Mouse (Mus musculus) cerebellum, adult 9-10 months (tissue): Measurements from ENCODE around the gene Nedd9.

Source experiments
- DNase-seq: peaks from one replicate; pipeline ENCODE4 v3.0.0; 2022

Gene Nedd9

DNA sequence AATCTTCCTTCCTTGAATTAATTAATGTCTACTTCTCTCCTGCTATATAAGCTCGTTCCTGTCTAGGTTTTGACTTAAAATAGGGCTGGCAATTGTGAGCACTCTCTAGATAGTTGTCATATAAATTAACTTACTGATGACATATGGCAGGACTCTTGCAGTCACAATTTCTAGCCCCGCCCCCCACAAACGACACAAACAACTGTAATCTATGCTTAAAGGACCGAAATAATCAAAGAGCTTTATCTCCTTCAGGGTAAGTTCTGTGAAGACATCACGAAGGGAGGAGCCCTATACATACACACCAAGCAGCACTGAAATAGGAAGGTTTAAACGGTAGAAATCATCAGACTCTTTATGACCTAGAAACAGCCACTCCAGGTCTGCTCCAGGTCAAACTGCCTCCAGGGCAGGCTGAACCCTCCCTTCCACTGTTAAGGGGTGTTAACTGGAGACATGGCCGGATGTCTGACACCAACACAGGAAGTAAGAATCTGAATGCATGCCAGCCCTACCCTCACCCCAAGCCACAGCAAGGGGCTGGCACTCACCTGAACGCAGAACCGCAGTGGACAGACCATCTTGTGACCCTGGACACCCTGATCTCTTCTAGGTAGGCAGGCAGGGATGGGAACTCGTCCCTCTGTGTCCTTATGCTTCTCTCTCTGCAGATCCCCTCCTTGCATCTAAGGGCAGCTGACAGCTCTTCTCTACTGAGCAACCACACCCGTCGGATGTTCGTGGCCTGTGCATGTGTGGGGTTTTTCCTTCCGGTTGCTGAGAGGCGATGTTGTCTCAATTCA lies at the start of gene Nedd9:
Gene Nedd9, minus strand, starts transcription at position 757 of the 803 bp plus-strand sequence.
- DNase-seq, result no peak

GRCm38 (mm10) chr13:41532625-41533024 lies 45.5 kb upstream of the Nedd9 start:
- no peak for DNase-seq

GRCm38 (mm10) chr13:41530326-41530725 lies 43.2 kb upstream of the Nedd9 start:
- DNase-seq, result no peak

DNA sequence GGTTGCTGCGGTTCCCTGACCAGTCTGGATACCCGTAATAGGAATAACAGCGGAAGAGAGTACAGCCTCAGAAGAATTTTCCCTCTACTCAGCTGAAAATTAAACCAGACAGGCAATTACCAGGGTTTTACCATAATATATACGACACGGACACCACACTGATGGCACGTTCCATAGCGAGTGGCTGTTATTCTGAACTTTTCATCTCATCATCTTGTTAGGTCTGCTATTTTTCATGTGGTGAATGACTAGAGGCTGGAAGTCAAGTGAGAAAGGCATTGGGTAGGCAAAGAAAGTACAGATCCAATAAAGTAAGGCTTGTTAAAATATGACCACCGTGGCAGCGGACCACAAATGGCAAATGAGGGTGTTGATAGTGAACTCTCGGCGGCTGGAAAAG lies 37.0 kb upstream of the Nedd9 start:
- no peak for DNase-seq

GRCm38 (mm10) chr13:41521296-41521695 lies 34.1 kb upstream of the Nedd9 start:
- no peak for DNase-seq

DNA sequence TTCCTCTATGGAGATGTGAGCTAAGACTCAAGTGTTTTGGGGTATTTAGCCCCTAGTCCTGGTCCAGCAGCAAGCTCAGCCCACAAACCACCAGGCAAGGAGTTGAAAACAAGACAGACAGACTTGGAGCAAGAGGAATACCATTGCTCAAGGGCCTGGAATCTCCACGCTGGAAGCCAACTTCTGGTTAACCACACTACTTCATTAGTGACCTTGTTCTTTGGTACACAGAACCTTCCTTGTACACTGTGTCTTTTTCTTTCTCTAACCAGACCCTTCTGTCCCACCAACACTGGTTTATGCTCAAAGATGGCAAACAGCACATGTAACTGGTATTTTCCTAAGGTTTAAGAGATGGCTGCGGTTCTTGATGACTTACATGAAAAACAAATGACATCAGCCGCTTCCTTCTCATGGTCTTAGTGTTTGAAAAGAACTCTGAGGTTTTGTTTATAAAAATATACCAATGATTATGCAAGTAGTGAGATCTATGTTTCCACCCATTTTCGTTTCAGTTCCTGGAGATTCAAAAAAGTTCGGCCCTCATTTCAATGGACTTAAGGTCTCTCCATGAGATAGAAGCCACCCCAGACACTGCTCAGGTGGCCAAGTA lies 33.5 kb upstream of the Nedd9 start:
- no peak for DNase-seq

DNA sequence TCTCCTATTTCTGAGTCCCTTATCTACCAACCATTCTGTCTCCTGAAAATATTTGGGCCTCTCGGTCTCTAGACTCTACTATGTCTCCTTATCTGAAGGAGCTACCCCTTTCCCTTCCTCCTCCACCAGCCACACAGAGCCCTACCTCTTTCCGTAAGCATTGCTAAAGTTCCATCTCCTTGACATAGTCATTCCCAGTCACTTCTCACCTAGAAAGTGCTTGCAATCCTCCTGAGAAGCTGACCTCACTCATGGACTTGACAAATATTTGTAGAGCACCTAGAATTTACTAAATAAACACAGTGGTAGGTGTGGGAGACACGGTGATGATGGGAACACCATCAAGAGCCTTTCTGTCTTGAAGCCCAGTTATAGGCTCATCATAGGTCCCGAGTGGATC lies 32.6 kb upstream of the Nedd9 start:
- no peak for DNase-seq

- no peak for DNase-seq
Measured at GRCm38 (mm10) chr13:41517193-41517592, 30.0 kb upstream of the Nedd9 start.

- DNase-seq, result no peak
Measured at GRCm38 (mm10) chr13:41515749-41516148, 28.6 kb upstream of the Nedd9 start.

DNA sequence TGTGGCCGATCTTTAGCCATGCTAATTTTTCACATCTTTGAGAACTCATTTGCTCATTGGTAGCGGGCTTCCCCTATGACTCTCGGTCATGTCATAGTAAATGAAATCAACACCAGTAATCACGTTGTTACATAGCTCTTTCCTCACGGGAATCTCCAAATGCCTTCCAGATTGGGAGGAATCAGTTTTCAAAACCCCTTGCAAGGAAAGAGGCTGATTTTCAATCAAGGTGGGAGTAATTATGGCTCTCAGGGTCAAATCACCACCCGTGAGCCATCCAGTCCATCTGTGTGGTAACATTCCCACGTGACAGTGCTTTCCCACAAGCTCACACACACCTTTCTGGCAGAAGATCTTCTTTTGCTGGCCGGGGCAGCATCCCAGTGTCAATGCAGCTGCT lies 27.8 kb upstream of the Nedd9 start:
- no peak for DNase-seq

DNA sequence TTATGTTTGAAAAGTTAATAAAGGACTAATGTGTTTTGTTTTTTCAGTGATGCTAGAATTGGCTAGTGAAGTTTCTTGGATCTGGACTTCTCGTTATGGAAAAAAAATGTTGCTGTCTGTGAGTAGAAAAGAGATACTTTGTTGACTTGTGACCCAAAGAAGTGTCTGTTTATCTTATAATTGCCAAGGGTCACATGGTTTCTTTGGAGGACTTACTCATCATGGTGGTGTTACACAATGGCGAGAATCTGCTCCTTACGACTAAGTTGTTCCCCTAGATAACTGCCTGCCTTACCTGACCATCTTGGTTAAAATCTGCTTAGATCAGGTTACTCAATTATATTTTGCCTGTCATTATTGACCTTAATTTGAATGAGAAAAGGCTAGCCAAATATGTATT lies 26.3 kb upstream of the Nedd9 start:
- no peak for DNase-seq

GRCm38 (mm10) chr13:41512243-41512642 lies 25.1 kb upstream of the Nedd9 start:
- no peak for DNase-seq

GRCm38 (mm10) chr13:41510631-41511419 lies 23.7 kb upstream of the Nedd9 start:
- no peak for DNase-seq

DNA sequence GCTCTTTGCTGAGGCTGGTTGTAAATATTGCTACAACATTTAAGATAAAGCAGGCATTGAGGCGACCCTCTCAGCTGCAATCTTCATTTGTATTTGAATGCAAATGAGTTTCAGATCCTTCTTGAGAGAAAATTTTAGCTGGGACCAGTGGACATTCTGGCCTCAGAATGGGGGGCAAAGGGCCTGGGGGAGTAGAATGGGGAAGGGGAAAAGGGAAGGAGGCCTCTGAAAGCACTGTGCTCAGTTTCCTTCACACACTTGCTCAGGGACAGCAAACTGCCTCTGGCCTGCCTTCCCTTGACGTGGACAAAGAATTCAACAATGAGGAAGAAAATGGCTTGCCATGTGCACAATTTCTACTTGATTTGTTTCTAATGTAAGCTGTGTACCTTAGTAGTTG lies 18.4 kb upstream of the Nedd9 start:
- no peak for DNase-seq

GRCm38 (mm10) chr13:41504997-41505396 lies 17.8 kb upstream of the Nedd9 start:
- no peak for DNase-seq

- DNase-seq, result no peak
Measured at GRCm38 (mm10) chr13:41504448-41504847, 17.3 kb upstream of the Nedd9 start.

GRCm38 (mm10) chr13:41502917-41503301 lies 15.7 kb upstream of the Nedd9 start:
- no peak for DNase-seq

DNA sequence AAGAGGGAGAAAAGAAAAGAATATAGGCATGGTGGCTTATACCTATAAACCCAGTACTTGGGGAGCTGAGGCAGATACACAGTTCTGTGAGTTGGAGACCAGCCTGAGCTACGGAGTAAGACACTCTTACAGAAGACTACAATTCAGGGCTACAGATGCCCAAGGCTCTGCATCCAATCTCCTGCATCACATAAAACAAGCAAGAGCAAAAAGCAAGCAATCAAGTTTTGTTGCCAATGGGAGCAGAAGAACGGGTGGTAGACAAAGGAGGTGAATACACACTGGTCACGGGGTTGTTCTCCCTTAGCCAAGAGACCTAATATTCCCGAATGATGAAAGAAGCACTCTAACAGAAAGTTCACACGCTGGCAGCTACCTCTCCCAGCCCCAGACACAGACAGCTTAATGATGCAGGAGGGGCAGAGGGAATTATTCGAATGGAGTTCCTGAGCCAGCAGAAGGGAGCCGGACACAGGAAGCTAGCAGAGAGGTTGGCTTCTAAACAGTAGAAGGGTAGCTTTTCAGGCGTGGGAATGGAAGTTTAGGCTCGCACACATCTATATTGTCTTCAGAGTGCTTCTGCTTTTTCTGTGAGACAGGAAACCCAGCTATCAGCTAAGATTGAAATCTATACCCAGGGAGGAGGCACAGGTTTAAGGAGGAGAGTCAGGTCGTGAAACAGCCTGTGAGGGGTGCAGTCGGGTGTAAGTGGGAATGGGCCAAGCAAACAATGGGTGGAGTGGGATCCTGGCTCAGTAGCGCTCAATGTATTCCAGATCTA lies 15.2 kb upstream of the Nedd9 start:
- DNase-seq, result no peak

DNA sequence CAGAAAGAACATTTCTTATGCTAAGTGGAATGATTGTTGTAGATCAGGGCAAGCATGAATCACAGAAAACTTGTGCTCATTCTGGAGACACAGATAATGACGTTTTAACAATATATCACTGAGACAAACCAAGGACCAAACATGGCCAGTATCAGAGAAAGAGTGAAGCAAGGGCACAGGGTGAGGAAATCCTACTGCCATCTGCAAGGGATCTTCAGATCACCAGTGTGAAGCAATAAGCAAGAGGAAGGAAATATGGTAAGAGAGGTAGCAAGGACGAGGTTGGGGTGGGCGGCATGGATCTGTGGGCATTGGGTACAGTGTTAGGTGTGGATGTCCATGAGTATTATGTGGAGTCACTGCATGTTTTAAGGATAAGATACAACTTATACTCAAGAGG lies 13.6 kb upstream of the Nedd9 start:
- no peak for DNase-seq

GRCm38 (mm10) chr13:41498611-41499121 lies 11.5 kb upstream of the Nedd9 start:
- DNase-seq, result no peak

DNA sequence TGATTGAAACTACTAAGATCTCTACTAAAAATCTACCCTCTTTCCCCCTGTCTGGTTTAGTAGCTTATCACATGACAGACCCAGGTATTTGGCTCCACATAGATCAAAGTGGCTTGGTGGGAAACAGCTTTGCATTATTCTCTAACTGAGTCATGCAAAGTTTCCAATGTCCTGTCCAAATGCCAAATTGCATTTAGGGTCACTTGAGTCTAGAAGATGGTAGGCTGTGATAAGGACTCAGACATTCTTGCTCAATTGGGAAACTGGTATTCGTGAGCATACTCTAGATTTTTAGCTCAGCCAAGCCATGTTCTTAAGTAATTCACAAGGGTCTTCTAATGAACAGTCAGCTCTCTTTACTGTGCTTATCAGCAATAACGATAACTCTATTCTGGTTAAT lies 7.5 kb upstream of the Nedd9 start:
- DNase-seq, result no peak

- DNase-seq, result no peak
Measured at GRCm38 (mm10) chr13:41491981-41492702, 5.0 kb upstream of the Nedd9 start.
